Mouse (Mus musculus): ENCODE results near the gene Krtap5-4.

DNA sequence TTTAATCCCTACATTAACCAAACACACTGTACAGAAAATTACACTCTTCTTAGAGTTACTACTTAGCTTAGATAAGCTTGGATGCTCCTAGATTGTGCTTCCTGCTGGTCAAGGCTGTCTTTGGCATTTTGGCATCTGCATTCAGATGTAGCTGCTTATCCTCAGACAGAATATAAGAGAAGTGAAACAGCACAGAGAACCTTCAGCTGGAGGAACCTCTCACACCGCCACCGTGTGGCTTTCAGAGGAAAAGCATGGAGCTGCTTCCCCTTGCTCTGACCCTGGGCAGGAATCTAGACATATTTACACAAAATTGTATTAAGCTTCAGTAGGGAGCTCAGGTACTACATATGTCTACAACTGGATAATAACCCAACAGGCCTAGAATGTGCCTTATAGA, 47.8 kb upstream of the Krtap5-4 start:
- TF ChIP-seq POLR2A (IDR thresholded peaks at IDR 0.05; ENCODE audit: extremely low read depth, insufficient read depth, low read length) (no peak), CTCF (IDR thresholded peaks at IDR 0.05; ENCODE audit: extremely low read depth, insufficient read depth, low read length) (peak; percentile 74)
